Mouse (Mus musculus): Measurements from ENCODE around the gene Rsad1.

- TF ChIP-seq CTCF (IDR thresholded peaks at IDR 0.05; ENCODE audit: extremely low read depth, insufficient read length, insufficient replicate concordance, low read depth, low read length) (no peak), POLR2A (IDR thresholded peaks at IDR 0.05; ENCODE audit: low read depth, low read length) (no peak)
These were observed 53.6 kb downstream of the Rsad1 start for GRCm38 (mm10) chr11:94495415-94495814.

Measured in small intestine, adult 2 months (tissue).